Comparison of ENCODE assay signal across 13 mouse cellular contexts in the genomic region with DNA sequence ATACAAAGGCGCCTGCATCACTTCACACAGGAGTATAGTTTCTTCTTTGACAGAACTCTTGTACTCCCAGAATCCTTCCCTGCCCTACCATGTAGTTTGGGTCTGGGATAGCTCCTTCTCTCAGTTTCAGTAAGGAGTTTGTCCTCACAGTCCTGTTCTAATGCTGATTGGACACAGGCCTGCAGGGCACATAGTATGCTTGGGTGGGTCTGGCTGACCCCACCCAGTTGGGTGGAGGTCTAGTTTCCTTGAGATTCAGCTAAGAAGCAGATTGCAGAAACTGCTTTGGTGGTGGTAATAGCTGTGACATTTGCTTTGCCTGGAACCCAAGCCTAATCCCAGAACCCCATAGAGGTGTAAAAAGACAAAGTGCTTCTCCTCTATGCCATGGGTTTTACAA.
"Had no signal": no experiment of that assay in that cellular context is flagged by ENCODE, and none has a peak within 500 bp of the region (broad histone marks: within the 10 kb centered on the region; RNA-seq: fewer than 3 reads in every experiment).

No protein-coding gene starts in this region.

- H3K36me3 ChIP-seq: kidney, embryonic 15.5 days; limb, embryonic 10.5 days; liver, embryonic 15.5 days; midbrain, embryonic 13.5 days had no signal

- H3K9ac ChIP-seq: kidney, embryonic 15.5 days; liver, embryonic 15.5 days; midbrain, embryonic 13.5 days had no signal

- H3K4me1 ChIP-seq: midbrain, embryonic 13.5 days had no signal

- ATAC-seq: lung, postnatal 0 days; midbrain, embryonic 13.5 days had no signal

- H3K27ac ChIP-seq: kidney, embryonic 15.5 days; limb, embryonic 10.5 days; liver, embryonic 15.5 days; midbrain, embryonic 13.5 days had no signal

- H3K27me3 ChIP-seq: kidney, embryonic 15.5 days; liver, embryonic 15.5 days; midbrain, embryonic 13.5 days had no signal

- H3K4me3 ChIP-seq: kidney, embryonic 15.5 days; limb, embryonic 10.5 days; liver, embryonic 15.5 days; midbrain, embryonic 13.5 days had no signal

- H3K9me3 ChIP-seq: kidney, embryonic 15.5 days; limb, embryonic 10.5 days; liver, embryonic 15.5 days; midbrain, embryonic 13.5 days had no signal

- H3K4me2 ChIP-seq: kidney, embryonic 15.5 days; liver, embryonic 11.5 days; liver, embryonic 15.5 days; midbrain, embryonic 13.5 days had no signal

- DNase-seq: kidney, adult 2 months; kidney, postnatal 14 days; lung, adult 2 months; lung, postnatal 36 days; right cerebral cortex, postnatal 14 days; thymus, adult 2 months; thymus, postnatal 25 days had no signal
